Mouse (Mus musculus) neutrophil, adult 65 days (primary cell): ENCODE results near the gene Tmem39b. TPM values are rescaled to one million over a fixed set of nuclear protein-coding genes. Genes with fewer than 3 reads are reported as not detected.

ENCODE experiments used
- total RNA-seq: library from RNA; stranded (reverse); gene quantifications from 2 replicates; pipeline ENCODE4 v1.2.4, GENCODE M21; 2023

Tmem39b gene
- total RNA-seq = 5.8 and 6.8 TPM in 2 replicates

DNA sequence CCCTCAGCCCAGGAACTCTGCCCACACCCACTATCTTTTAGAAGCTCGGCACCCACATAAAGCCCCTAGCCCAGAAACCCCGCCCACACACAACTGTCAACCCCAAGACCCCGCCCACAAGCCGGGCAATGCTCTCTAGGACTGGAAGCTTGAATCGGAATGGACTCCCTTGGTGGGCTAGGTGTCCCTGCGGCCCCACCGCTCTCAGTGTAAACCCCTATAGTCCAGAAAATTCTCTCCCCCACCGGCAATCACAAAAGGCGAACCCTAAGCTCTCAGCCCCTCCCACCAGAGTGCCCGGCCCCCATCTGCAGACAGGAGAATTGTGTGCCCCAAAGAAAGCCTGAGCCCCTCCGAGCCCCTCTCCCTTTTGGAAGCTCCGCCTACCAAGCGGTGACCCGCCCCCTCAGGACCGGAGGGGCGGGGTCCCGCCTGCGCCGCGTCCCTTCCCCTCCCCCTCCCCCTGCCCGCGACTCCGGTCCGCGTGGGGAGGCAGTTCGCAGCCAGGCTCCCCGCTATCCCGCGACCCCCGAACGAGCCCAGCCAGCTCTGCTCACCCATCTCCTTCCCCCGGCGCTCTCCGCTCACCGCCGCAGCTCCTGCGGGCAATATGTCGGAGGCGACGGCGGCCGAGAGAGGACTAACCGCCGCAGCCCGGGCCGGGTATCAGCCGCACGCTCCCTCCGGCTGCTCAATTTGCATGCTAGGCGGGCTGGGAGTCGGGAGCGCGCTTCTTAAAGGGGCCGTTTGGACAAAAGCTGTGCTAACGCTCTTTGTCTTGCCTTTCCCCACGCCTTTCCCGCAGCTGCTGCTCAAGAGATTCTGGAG is at the start of gene Tmem39b:
Gene Tmem39b, minus strand, starts transcription at position 681 of the 828 bp plus-strand sequence.

DNA sequence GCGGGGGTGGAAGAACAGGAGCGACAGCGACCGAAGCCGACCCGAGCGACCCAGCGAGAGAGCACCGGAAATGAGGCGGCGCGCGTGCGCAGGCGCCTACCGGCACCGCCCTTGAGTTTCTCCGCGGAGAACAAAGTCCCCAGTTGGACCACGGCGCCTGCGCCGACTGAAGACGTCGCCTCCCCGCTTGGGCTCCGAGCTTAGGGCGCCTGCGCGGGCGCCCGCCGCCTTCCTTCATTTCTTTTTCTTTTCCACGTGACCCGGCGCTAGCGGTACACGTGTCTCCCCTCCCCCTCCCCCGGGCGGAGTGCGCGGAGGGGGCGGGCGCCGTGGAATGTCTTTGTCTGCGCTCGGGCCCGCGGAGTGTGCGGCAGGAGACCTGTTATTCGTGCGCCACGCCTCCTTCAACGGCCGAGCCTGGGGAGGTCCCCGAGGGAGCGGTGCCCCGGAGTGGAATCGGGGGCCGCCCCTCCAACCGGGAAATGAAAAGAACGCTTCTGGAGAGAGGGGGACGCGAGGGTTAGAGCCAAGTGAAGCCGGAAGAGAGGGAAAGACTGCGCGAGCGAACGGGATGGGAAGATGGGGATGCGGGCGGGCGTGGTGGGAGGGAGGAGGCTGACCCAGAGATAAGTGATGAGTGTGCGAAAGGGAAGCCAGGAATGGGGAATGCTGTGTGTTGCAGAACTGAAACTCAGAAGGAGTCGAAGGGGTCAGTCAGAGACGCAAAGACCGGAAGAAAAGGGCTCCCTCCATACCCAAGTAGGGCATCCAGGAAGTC is 45.8 kb upstream of the Tmem39b start, which contains the start of gene Khdrbs1:
Gene Khdrbs1, minus strand, starts transcription at position 72 of the 778 bp plus-strand sequence.

DNA sequence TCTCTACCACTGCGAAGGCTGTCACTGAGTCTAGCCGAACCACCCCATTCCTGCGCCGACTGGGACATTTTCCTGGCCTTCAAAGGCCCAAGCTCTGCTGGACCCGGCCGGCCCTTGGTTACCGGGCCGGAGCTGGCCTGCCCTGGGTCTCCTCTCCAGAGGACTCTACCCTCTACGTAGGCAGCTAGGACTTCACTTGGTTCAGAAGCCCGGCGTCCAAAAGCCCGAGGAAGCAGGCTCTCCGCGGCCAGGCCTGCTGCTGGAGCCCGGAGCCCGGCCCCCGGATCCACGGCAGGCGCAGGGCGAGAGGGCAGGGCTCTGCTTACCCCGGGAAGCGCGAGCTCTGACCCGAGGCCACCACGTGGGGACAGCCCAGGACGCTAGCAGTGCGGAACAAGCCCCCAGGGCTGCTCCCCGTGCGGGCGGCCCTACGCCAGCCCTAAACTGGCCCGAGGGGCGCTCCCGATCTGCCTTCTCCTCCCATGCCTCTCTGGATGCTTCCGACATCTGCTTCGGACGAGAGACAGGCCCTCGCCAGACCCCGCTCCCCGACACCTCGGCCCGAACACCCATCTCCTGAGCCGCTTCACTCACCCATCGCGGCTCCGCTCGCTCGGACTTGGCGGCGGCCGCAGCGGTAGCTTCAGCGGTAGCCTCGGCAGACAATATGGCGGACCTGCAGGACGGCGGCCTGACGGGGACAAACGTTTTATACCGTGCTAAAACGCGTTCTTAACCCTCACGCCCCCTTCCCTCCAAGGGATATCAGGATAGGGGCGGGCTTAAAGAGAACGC is 24.4 kb downstream of the Tmem39b start, which contains the start of gene Kpna6:
Gene Kpna6, minus strand, starts transcription at position 685 of the 795 bp plus-strand sequence.

DNA sequence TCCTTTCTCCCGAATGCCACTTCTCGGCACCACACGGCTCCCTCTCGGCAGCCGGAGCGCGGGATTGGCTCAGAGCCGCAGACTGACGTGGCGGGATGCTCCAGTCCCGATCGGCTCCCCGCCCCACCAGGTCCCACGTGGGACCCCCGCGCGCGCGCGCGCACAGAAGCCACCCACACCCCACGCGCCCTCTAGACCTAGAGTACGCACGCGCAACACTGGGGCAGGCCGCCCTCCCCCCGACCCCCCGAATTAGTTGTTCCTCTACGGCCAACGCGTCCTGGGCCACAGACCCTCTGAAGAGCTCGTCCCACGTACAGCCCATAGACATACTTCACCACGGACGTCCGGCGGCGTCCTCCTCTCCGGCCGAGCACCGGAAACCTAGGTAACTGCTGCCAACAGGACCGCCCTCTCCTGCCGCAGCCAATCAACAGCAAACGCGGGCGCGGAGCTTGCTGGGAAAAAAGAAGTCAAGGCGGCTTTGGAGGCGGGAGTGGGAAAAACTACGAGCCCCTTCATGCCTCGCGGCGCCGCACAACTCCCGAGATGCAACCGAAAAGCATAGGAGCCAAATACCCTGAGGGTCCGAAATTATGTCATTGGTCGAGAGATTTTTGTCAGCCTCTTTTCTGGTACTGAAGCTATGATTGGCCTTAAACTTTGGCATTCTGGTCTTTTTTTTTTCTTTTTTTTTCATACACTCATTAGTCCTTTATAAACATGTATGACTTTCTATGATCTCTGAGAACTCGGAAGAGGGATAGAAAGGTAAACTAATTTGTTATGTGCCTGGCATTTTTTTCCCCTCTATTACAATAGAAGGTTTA is 55.8 kb downstream of the Tmem39b start, which contains the start of gene Txlna:
Gene Txlna, minus strand, starts transcription at position 428 of the 830 bp plus-strand sequence.

Other genes starting within 250 kb of the Tmem39b start
- 106 and 151 TPM in 2 replicates for gene Bsdc1, start 235.3 kb downstream of the Tmem39b start, total RNA-seq
- not detected in 2 replicates for gene Tssk3, start 205.8 kb downstream of the Tmem39b start, total RNA-seq
- gene Fam229a, start 205.6 kb downstream of the Tmem39b start, total RNA-seq = 1.2 and 2.2 TPM in 2 replicates
- 109 and 117 TPM in 2 replicates for gene Marcksl1, start 183.3 kb downstream of the Tmem39b start, total RNA-seq
- gene Hdac1, start 154.1 kb downstream of the Tmem39b start, total RNA-seq = 62.8 and 67.8 TPM in 2 replicates
- gene Lck, start 123.2 kb downstream of the Tmem39b start, total RNA-seq = 0.28 and 0.82 TPM in 2 replicates
- gene Fam167b, start 118.3 kb downstream of the Tmem39b start, total RNA-seq = not detected in 2 replicates
- 52.3 and 53.7 TPM in 2 replicates for gene Eif3i, start 96.2 kb downstream of the Tmem39b start, total RNA-seq
- 72.1 and 72.3 TPM in 2 replicates for gene Tmem234, start 96.2 kb downstream of the Tmem39b start, total RNA-seq
- gene Dcdc2b, start 82.6 kb downstream of the Tmem39b start, total RNA-seq = 1.7 TPM in 1 of 2 replicates, not detected in the other
- 8.0 and 9.0 TPM in 2 replicates for gene Iqcc, start 77.7 kb downstream of the Tmem39b start, total RNA-seq
- 31.0 and 39.4 TPM in 2 replicates for gene Ccdc28b, start 72.9 kb downstream of the Tmem39b start, total RNA-seq
- gene Txlna, start 55.8 kb downstream of the Tmem39b start, total RNA-seq = 31.0 and 36.9 TPM in 2 replicates
- gene Kpna6, start 24.1 kb downstream of the Tmem39b start, total RNA-seq = 22.9 and 28.6 TPM in 2 replicates
- gene Khdrbs1, start 45.5 kb upstream of the Tmem39b start, total RNA-seq = 72.6 and 77.9 TPM in 2 replicates
- gene Ptp4a2, start 114.4 kb upstream of the Tmem39b start, total RNA-seq = 141 and 168 TPM in 2 replicates
- gene Spocd1, start 232.4 kb upstream of the Tmem39b start, total RNA-seq = 0.29 TPM in 1 of 2 replicates, not detected in the other